Mouse (Mus musculus) bone marrow macrophage, adult 2 months (primary cell): ENCODE results near the gene Syt6.

ENCODE experiments used
- CTCF ChIP-seq: IDR thresholded peaks from 2 replicates; pipeline ENCODE4 v1.5.1; 2012; ENCODE audit warnings: low read depth, mild to moderate bottlenecking, low read length, moderate library complexity
- POLR2A ChIP-seq: IDR thresholded peaks from 2 replicates; pipeline ENCODE4 v1.6.1; 2012; ENCODE audit warnings: mild to moderate bottlenecking, low read depth, low read length, borderline replicate concordance

DNA sequence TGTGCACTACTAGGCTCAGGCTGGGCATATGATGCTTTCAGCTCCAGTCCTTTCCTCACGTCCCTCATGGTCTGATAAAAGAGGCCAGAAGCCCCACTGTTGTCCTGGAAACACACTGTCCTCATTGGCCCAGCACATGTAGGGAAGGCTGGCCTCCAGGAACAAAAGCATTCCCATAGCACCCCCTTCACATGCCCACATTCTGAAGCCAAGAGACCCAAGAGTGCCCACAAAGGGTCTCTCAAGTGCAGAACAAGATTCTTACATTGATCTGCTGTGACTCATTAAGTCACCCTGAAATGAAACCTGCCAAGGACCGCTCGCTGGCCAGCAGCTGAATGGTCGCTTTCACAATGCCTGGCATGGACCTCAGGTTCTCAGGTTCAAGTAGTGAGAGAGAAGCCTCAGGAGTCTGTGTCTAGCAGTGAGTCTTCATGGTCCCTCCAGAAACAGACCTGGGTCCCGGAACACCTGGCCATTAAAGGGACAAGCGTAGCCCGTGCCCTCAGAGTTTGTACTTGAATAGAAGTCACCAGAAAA lies 20.3 kb downstream of the Syt6 start:
- no peak for TF ChIP-seq POLR2A
- no peak for TF ChIP-seq CTCF
